Mouse (Mus musculus): ENCODE data around the gene Gal3st3. TPM values are rescaled to one million over a fixed set of nuclear protein-coding genes. Genes with fewer than 3 reads are reported as not detected.

Gal3st3 gene
- polyA plus RNA-seq, 1 experiment from 2014 or later, result 7.3 TPM

GRCm38 (mm10) chr19:5309025-5309424, 10.9 kb downstream of the Gal3st3 start:
- Histone ChIP-seq H3K4me1 (replicated peaks) (peaks cover 6% of the 10 kb centered on the region; the same call in 1 of the 2 replicates), H3K27me3 (peaks cover 18% of the 10 kb centered on the region), H3K9me3 (replicated peaks) (no peaks in the 10 kb centered on the region), H3K4me2 (no peak overlapping the region), H3K9ac (no peak overlapping the region), H3K36me3 (no peaks in the 10 kb centered on the region), H3K27ac (no peak overlapping the region), H3K4me3 (no peak overlapping the region)
- 79% methylated on average over 7 of the region's 7 CpGs for WGBS
- ATAC-seq (replicated peaks; ENCODE audit: insufficient number of reproducible peaks, insufficient read depth, low FRiP score, low read depth), result no peak

- WGBS, result 80% methylated on average over 8 of the region's 8 CpGs
- no peak overlapping the region for H3K9ac ChIP-seq
- peaks cover 4% of the 10 kb centered on the region; the same call in 1 of the 2 replicates for H3K9me3 ChIP-seq (replicated peaks)
- no peak overlapping the region for H3K4me3 ChIP-seq
- ATAC-seq (replicated peaks; ENCODE audit: insufficient number of reproducible peaks, insufficient read depth, low FRiP score, low read depth), result no peak
- no peaks in the 10 kb centered on the region for H3K36me3 ChIP-seq
- no peaks in the 10 kb centered on the region for H3K27me3 ChIP-seq
- no peak overlapping the region for H3K4me2 ChIP-seq
- no peak overlapping the region for H3K27ac ChIP-seq
- no peaks in the 10 kb centered on the region for H3K4me1 ChIP-seq (replicated peaks)
Observed at GRCm38 (mm10) chr19:5313189-5313588, 15.1 kb downstream of the Gal3st3 start.

DNA sequence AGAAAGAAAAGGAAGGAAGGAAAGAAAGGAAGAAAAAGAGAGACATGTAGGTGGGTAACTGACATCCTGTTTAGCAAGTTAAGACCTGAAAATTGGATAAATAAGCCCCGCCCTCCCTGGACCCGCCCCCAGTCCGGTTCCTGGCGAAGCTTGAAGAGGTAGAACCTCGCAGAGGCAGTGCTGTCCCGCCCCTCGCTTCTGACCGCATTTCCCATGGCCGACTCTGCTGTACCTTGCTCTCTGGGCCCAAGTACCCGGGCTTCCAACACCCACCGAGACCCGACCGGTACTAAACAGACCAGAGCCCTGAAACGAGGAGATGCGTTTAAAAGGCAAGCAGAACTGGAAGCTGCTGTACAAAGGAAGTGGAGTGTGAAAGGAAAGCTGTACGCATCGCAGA, 25.7 kb downstream of the Gal3st3 start:
- H3K27ac ChIP-seq, result no peak overlapping the region
- H3K27me3 ChIP-seq, result no peaks in the 10 kb centered on the region
- H3K9me3 ChIP-seq (replicated peaks), result no peaks in the 10 kb centered on the region
- no peak for ATAC-seq (replicated peaks; ENCODE audit: insufficient number of reproducible peaks, insufficient read depth, low FRiP score, low read depth)
- H3K4me2 ChIP-seq, result no peak overlapping the region
- H3K4me3 ChIP-seq, result no peak overlapping the region
- no peak overlapping the region for H3K9ac ChIP-seq
- WGBS, result 54% methylated on average over 17 of the region's 17 CpGs
- H3K4me1 ChIP-seq (replicated peaks), result no peaks in the 10 kb centered on the region
- H3K36me3 ChIP-seq, result no peaks in the 10 kb centered on the region

DNA sequence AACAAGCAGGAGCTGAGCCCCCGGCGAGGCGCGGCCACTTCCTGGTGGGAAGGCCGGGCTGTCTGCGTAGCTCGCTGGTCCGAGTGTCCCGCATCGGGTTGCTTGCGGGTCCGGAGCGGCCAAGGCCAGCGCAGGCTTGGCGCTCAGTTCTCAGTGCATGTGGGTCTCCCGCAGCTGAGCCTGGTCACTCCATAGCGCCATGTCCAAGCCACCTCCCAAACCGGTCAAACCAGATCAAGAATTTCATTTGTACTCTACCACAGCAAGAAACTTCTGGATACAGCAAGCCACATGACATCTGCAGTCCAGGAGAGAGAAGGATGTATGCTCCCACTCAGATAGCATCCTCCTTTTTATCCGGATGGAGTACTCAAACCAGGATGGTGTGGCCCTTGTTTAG, 29.8 kb downstream of the Gal3st3 start:
- no peaks in the 10 kb centered on the region for H3K36me3 ChIP-seq
- ATAC-seq (replicated peaks; ENCODE audit: insufficient number of reproducible peaks, insufficient read depth, low FRiP score, low read depth), result no peak
- no peak overlapping the region for H3K4me3 ChIP-seq
- H3K27me3 ChIP-seq, result no peaks in the 10 kb centered on the region
- H3K9ac ChIP-seq, result no peak overlapping the region
- no peak overlapping the region for H3K4me2 ChIP-seq
- no peaks in the 10 kb centered on the region for H3K9me3 ChIP-seq (replicated peaks)
- no peaks in the 10 kb centered on the region for H3K4me1 ChIP-seq (replicated peaks)
- 76% methylated on average over 19 of the region's 19 CpGs for WGBS
- H3K27ac ChIP-seq, result no peak overlapping the region

DNA sequence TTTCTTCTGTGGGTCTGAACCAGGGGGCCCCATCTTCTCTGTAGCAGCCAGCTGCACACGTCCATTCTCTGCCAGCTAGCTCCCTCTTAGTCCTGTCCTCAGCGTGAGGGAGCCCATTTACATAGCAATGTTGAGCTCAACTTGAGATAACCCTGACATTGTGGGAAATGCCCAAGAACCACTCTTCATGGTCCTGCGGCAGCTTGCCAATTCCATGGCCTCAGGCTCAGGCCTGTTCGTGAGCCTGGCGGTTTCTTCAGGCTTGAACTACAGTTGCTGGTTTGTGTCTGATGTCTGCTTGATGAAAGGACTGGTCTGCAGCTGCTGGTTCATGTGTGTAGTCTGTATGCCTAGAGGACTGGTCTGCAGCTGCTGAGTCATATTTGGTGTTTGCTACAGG, 36.6 kb downstream of the Gal3st3 start:
- Histone ChIP-seq H3K4me2 (no peak overlapping the region), H3K9me3 (replicated peaks) (no peaks in the 10 kb centered on the region), H3K27me3 (no peaks in the 10 kb centered on the region), H3K4me3 (no peak overlapping the region), H3K36me3 (no peaks in the 10 kb centered on the region), H3K9ac (no peak overlapping the region), H3K4me1 (replicated peaks) (peaks cover 7% of the 10 kb centered on the region), H3K27ac (peak overlapping the region; percentile 32)
- 28% methylated on average over 5 of the region's 5 CpGs for WGBS
- ATAC-seq (replicated peaks; ENCODE audit: insufficient number of reproducible peaks, insufficient read depth, low FRiP score, low read depth), result peak; percentile 47; the same call in 1 of the 2 replicates

DNA sequence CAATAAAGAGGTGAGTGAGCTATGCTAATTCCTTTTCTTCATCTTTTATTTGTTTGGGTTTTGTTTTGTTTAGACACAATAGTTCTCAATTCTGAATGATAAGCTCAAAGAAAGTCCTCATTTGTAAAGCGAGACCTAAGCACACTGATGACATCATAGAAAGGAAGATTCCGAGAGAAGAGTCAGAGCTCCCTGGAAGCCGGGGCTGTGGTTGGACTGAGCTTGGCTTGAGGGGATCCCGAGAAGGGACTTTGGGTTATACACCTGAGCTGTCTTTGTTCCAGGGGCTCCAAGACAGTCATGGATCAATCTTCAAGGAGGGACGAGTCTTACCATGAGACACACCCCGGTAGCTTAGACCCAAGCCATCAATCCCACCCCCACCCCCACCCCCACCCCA, 37.3 kb downstream of the Gal3st3 start, which contains the start of gene Catsper1:
TSS of gene Catsper1 (plus strand) at position 301 of the 400 bp plus-strand sequence.
- no peak within 1 kb of the TSS for H3K4me3 ChIP-seq
- peaks cover 7% of the 10 kb centered on the region for H3K4me1 ChIP-seq (replicated peaks)
- no peaks in the 10 kb centered on the region for H3K27me3 ChIP-seq
- no peak within 1 kb of the TSS for H3K4me2 ChIP-seq
- H3K9me3 ChIP-seq (replicated peaks), result no peaks in the 10 kb centered on the region
- no peak within 1 kb of the TSS for H3K9ac ChIP-seq
- WGBS, result 79% methylated on average over 6 of the region's 6 CpGs
- peak within 1 kb of the TSS; percentile 32 for H3K27ac ChIP-seq
- ATAC-seq (replicated peaks; ENCODE audit: insufficient number of reproducible peaks, insufficient read depth, low FRiP score, low read depth), result no peak
- no peaks in the 10 kb centered on the region for H3K36me3 ChIP-seq

DNA sequence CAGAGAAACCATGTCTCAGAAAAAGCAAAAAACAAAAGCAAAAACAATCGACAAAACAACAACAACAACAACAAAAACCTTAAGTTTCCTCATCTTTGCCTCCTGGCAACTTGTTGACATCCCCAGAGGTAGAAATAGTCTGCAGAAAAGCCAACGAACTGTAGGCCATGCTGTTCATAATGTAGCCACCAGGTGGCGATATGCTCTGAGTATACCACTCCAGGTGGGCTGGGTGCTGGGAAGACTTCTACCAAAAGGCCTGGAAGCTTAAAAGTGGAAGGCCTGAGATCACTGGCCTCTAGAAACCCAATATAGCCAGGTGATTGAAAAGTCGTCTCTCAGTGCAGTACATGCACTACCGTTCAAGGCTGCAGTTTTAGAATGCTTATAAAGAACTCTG, 39.8 kb downstream of the Gal3st3 start:
- H3K4me3 ChIP-seq, result no peak overlapping the region

GRCm38 (mm10) chr19:5341360-5341759, 43.2 kb downstream of the Gal3st3 start:
- no peak for ATAC-seq (replicated peaks; ENCODE audit: insufficient number of reproducible peaks, insufficient read depth, low FRiP score, low read depth)
- 76% methylated on average over 7 of the region's 7 CpGs for whole genome bisulfite sequencing
- Histone ChIP-seq H3K9ac (no peak overlapping the region), H3K27me3 (no peaks in the 10 kb centered on the region), H3K4me2 (no peak overlapping the region), H3K4me1 (replicated peaks) (0 out of 2 replicates have a peak, but pooled peaks cover 4% of the 10 kb centered on the region), H3K27ac (no peak overlapping the region), H3K4me3 (no peak overlapping the region), H3K36me3 (no peaks in the 10 kb centered on the region), H3K9me3 (replicated peaks) (no peaks in the 10 kb centered on the region)

More for the DNA sequence above, 39.8 kb downstream of the Gal3st3 start:
- no peaks in the 10 kb centered on the region for H3K9me3 ChIP-seq (replicated peaks)
- H3K4me2 ChIP-seq, result no peak overlapping the region
- no peak overlapping the region for H3K27ac ChIP-seq
- H3K36me3 ChIP-seq, result no peaks in the 10 kb centered on the region
- H3K9ac ChIP-seq, result no peak overlapping the region
- 18% methylated on average over 5 of the region's 5 CpGs for WGBS
- H3K4me1 ChIP-seq (replicated peaks), result peaks cover 7% of the 10 kb centered on the region
- no peak for ATAC-seq (replicated peaks; ENCODE audit: insufficient number of reproducible peaks, insufficient read depth, low FRiP score, low read depth)
- no peaks in the 10 kb centered on the region for H3K27me3 ChIP-seq

- Histone ChIP-seq H3K4me1 (replicated peaks) (peaks cover 10% of the 10 kb centered on the region; the same call in 1 of the 2 replicates), H3K27me3 (0 out of 2 replicates have a peak, but pooled peaks cover 3% of the 10 kb centered on the region), H3K9ac (no peak overlapping the region), H3K4me3 (no peak overlapping the region), H3K9me3 (replicated peaks) (no peaks in the 10 kb centered on the region), H3K4me2 (no peak overlapping the region), H3K36me3 (no peaks in the 10 kb centered on the region), H3K27ac (no peak overlapping the region)
- peak; percentile 72 for ATAC-seq (replicated peaks; ENCODE audit: insufficient number of reproducible peaks, insufficient read depth, low FRiP score, low read depth)
- 60% methylated on average over 6 of the region's 6 CpGs for WGBS
Observed at GRCm38 (mm10) chr19:5345297-5346131, 47.4 kb downstream of the Gal3st3 start.

GRCm38 (mm10) chr19:5348064-5348463, 49.9 kb downstream of the Gal3st3 start:
- ATAC-seq (replicated peaks; ENCODE audit: insufficient number of reproducible peaks, insufficient read depth, low FRiP score, low read depth), result no peak
- Histone ChIP-seq H3K4me2 (no peak overlapping the region), H3K27ac (no peak overlapping the region), H3K4me1 (replicated peaks) (peaks cover 10% of the 10 kb centered on the region; the same call in 1 of the 2 replicates), H3K9me3 (replicated peaks) (no peaks in the 10 kb centered on the region), H3K9ac (no peak overlapping the region), H3K27me3 (0 out of 2 replicates have a peak, but pooled peaks cover 3% of the 10 kb centered on the region), H3K36me3 (no peaks in the 10 kb centered on the region), H3K4me3 (no peak overlapping the region)
- WGBS, result 71% methylated on average over 6 of the region's 6 CpGs

DNA sequence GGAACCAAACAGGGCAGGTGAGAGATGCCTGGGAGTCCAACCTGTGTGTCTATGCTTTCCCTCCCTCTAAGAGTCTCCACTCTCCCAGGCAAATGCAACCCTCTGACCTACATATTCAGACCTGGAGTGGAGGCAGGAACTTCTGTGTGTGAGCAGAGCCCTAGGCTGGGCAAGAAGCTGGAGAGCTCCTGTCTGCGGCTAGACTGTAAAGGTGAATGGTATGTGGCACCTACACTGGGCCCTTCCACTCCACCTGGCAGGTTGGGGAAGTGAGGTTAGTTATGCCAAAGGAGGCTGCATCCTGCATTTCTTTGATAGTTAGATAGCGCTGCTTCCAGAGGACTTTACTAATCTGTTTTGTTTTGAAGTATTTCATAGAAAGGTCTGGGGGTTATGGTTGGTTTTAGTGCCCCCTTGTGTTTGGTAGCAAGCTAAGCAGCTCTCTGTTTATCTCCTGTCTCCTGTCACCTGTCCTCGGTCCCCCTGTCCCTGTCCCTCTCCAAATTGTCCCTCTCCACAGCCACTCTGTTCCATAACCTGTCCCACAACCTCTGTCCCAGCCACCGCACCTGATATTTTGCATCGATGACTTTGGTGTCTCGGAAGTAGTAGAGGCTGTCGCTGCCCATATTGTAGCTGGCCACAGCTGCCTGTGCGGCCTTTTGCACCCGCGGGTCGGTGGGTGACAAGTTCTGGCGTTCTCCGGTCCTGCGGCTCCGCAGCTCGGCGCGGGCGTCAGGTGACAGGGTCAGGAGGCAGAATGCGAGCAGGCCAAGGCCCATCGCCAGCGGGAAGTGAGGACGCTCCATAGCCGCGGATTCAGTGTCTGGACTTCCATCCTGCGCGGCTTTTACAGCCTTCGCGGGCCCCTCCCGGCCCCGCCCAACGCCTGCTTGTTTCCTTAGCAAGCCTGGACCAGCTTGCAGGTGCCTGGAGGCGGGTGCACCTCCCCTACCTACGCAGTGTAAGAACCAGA, 50.7 kb downstream of the Gal3st3 start:
- peak overlapping the region; percentile 41 for H3K9ac ChIP-seq
- H3K4me3 ChIP-seq, result peak overlapping the region; percentile 49
- peaks cover 10% of the 10 kb centered on the region; the same call in 1 of the 2 replicates for H3K4me1 ChIP-seq (replicated peaks)
- ATAC-seq (replicated peaks; ENCODE audit: insufficient number of reproducible peaks, insufficient read depth, low FRiP score, low read depth), result no peak
- peak overlapping the region; percentile 90 for H3K4me2 ChIP-seq
- no peaks in the 10 kb centered on the region for H3K9me3 ChIP-seq (replicated peaks)
- H3K27ac ChIP-seq, result no peak overlapping the region
- 5% methylated on average over 34 of the region's 34 CpGs for WGBS
- H3K27me3 ChIP-seq, result 0 out of 2 replicates have a peak, but pooled peaks cover 3% of the 10 kb centered on the region
- no peaks in the 10 kb centered on the region for H3K36me3 ChIP-seq
